Mouse (Mus musculus) left cerebral cortex, adult 18-20 months (tissue): ENCODE measurements around the gene Vmn2r11. TPM values are rescaled to one million over a fixed set of nuclear protein-coding genes. Genes with fewer than 3 reads are reported as not detected.
"Not testable (repeated sequence)": the region's sequence is repeated elsewhere in the genome, so short reads cannot be mapped to it uniquely, and the experiment has no call there.

ENCODE experiments used
- DNase-seq, 2 experiments: peaks; one replicate each; pipeline ENCODE4 v3.0.0; 2021 to 2022; ENCODE audit warnings: low spot score in 2 of 2, mixed read lengths in 1 of 2
- long read RNA-seq, 2 experiments: library from polyadenylated mRNA; stranded (forward); transcript quantifications; one replicate each; pipeline ENCODE4 v2.0.0; 2021
- total RNA-seq, 2 experiments: library from RNA; stranded (reverse); gene quantifications; 2 replicates each; pipeline ENCODE4 v1.2.3; 2021

The Vmn2r11 gene
- total RNA-seq = not detected
- long read RNA-seq, experiment 1 = 0 reads
- long read RNA-seq, experiment 2 = 0 reads

GRCm38 (mm10) chr5:109059469-109059868, at the start of gene Vmn2r11:
Gene Vmn2r11, minus strand, starts transcription at chr5:109059569.
- not testable (repeated sequence) for DNase-seq

GRCm38 (mm10) chr5:109097850-109098249, 38.5 kb upstream of the Vmn2r11 start, which contains the start of gene Vmn2r12:
Gene Vmn2r12, minus strand, starts transcription at chr5:109097950.
- DNase-seq = not testable (repeated sequence)

- DNase-seq = not testable (repeated sequence)
These were observed 37.1 kb upstream of the Vmn2r11 start for GRCm38 (mm10) chr5:109096482-109096881.

- DNase-seq = not testable (repeated sequence)
These were observed 12.6 kb upstream of the Vmn2r11 start for GRCm38 (mm10) chr5:109072016-109072415.

DNA sequence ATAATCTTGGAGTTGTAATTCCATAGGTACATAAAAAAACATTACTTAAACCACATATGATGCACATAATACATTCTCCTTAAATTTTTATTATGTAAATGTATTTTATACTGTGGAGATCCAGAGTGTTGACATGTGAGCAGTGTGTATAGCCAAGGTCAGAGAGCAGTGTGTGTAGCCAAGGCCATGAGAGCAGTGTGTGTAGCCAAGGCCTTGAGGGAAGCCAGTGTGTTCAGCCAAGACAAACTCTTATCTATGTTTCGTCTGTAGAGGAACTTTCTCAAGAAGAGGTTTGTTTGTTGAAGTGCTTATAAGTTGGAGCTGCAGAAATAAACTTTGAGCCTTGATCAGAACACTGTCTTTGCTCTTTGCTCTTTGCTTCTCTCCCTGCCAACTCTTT, 4.1 kb downstream of the Vmn2r11 start:
- no peak for DNase-seq

GRCm38 (mm10) chr5:109032591-109032990, 26.8 kb downstream of the Vmn2r11 start:
- no peak for DNase-seq

- not testable (repeated sequence) for DNase-seq
These were observed 52.9 kb downstream of the Vmn2r11 start, which contains the start of gene Vmn2r10 for GRCm38 (mm10) chr5:109006427-109006826. Gene Vmn2r10, minus strand, starts transcription at chr5:109006527.

Other genes starting within 250 kb of the Vmn2r11 start
- not detected for gene Vmn2r9, start 207.0 kb downstream of the Vmn2r11 start, total RNA-seq
- gene Vmn2r10, start 53.0 kb downstream of the Vmn2r11 start, total RNA-seq = not detected
- gene Vmn2r12, start 38.4 kb upstream of the Vmn2r11 start, total RNA-seq = not detected
- gene Vmn2r13, start 132.6 kb upstream of the Vmn2r11 start, total RNA-seq = not detected
- not detected for gene Vmn2r14, start 165.1 kb upstream of the Vmn2r11 start, total RNA-seq
- gene Vmn2r15, start 238.1 kb upstream of the Vmn2r11 start, total RNA-seq = not detected